Mouse (Mus musculus): Measurements from ENCODE around the gene Slc5a5. TPM values are rescaled to one million over a fixed set of nuclear protein-coding genes. Genes with fewer than 3 reads are reported as not detected.

Gene Slc5a5
- polyA plus RNA-seq, 1 experiment, result 1.4 TPM

DNA sequence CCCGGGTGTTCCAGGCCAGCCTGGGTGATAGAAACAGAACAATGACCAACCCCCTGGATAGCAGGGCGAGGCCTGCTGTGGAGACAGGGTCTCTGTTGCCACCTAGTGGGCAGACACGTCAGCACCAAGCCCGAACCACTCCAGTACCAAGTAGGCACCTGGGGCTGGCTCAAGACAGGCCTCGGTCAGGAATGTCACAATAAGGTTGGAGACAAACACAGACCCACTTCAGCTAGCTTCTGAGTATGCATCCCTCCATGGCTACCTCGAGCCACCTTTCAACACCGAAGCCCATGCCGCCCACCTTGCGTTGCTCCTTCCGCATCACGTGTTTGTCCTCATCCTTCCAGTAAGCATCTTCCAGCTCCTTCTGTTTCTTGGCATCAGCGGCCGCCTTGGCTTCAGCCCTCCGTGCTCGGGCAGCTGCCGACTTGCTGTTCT is 22.9 kb downstream of the Slc5a5 start:
- 61% methylated on average over 16 of the region's 16 CpGs for WGBS
- H3K4me1 ChIP-seq (replicated peaks; ENCODE audit: control insufficient read depth, insufficient read depth, low read length), result peaks cover 32% of the 10 kb centered on the region
- H3K36me3 ChIP-seq (ENCODE audit: control insufficient read depth, insufficient read depth, low read length), result no peaks in the 10 kb centered on the region
- peak; percentile 75 for DNase-seq
- TF ChIP-seq POLR2A (IDR thresholded peaks at IDR 0.05; ENCODE audit: control insufficient read depth, extremely low read depth, insufficient read depth, low read length, poor library complexity) (no peak), CTCF (IDR thresholded peaks at IDR 0.05; ENCODE audit: borderline replicate concordance, control insufficient read depth, extremely low read depth, insufficient read depth, low read length, poor library complexity) (peak; percentile 87)
- no peak overlapping the region for H3K27ac ChIP-seq (ENCODE audit: control insufficient read depth, insufficient read depth, low read length)
- peaks cover 4% of the 10 kb centered on the region; the same call in 1 of the 2 replicates for H3K27me3 ChIP-seq (ENCODE audit: control insufficient read depth, insufficient read depth, low read length)
- H3K4me3 ChIP-seq (ENCODE audit: control insufficient read depth, insufficient read depth, low read length), result no peak overlapping the region

GRCm38 (mm10) chr8:70869199-70869571 is 23.4 kb downstream of the Slc5a5 start:
- 46% methylated on average over 5 of the region's 5 CpGs for WGBS
- Histone ChIP-seq H3K27me3 (ENCODE audit: control insufficient read depth, insufficient read depth, low read length) (peaks cover 8% of the 10 kb centered on the region), H3K36me3 (ENCODE audit: control insufficient read depth, insufficient read depth, low read length) (no peaks in the 10 kb centered on the region), H3K27ac (ENCODE audit: control insufficient read depth, insufficient read depth, low read length) (no peak overlapping the region), H3K4me1 (replicated peaks; ENCODE audit: control insufficient read depth, insufficient read depth, low read length) (peaks cover 36% of the 10 kb centered on the region), H3K4me3 (ENCODE audit: control insufficient read depth, insufficient read depth, low read length) (no peak overlapping the region)
- no peak for DNase-seq
- TF ChIP-seq POLR2A (IDR thresholded peaks at IDR 0.05; ENCODE audit: control insufficient read depth, extremely low read depth, insufficient read depth, low read length, poor library complexity), result no peak
- no peak for TF ChIP-seq CTCF (IDR thresholded peaks at IDR 0.05; ENCODE audit: borderline replicate concordance, control insufficient read depth, extremely low read depth, insufficient read depth, low read length, poor library complexity)

GRCm38 (mm10) chr8:70868559-70869198 is 23.9 kb downstream of the Slc5a5 start:
- 24% methylated on average over 40 of the region's 40 CpGs for WGBS
- H3K4me1 ChIP-seq (replicated peaks; ENCODE audit: control insufficient read depth, insufficient read depth, low read length), result peaks cover 41% of the 10 kb centered on the region
- H3K36me3 ChIP-seq (ENCODE audit: control insufficient read depth, insufficient read depth, low read length), result no peaks in the 10 kb centered on the region
- no peak overlapping the region for H3K27ac ChIP-seq (ENCODE audit: control insufficient read depth, insufficient read depth, low read length)
- peaks cover 12% of the 10 kb centered on the region for H3K27me3 ChIP-seq (ENCODE audit: control insufficient read depth, insufficient read depth, low read length)
- TF ChIP-seq POLR2A (IDR thresholded peaks at IDR 0.05; ENCODE audit: control insufficient read depth, extremely low read depth, insufficient read depth, low read length, poor library complexity) (no peak), CTCF (IDR thresholded peaks at IDR 0.05; ENCODE audit: borderline replicate concordance, control insufficient read depth, extremely low read depth, insufficient read depth, low read length, poor library complexity) (no peak)
- no peak overlapping the region for H3K4me3 ChIP-seq (ENCODE audit: control insufficient read depth, insufficient read depth, low read length)
- DNase-seq, result peak; percentile 73

DNA sequence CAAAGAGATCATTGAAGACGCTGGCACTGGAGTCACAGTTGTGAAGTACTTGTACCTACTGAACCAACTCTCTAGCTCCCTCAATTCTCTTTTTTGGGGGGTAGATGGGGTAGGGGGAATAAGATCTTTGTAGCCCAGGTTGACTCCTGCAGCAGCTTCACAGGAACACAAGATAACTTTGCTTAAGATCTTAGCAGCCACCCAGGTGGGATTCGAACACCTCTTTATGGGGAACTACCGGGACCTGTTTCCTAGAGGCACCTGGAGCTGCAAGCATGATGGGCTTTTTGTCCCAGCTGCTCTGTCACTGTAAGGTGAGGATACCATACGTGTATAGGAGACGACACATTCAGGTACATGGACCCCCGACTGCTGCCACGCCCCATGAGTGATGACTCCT is 26.0 kb downstream of the Slc5a5 start:
- no peak for DNase-seq
- Histone ChIP-seq H3K4me3 (ENCODE audit: control insufficient read depth, insufficient read depth, low read length) (no peak overlapping the region), H3K27me3 (ENCODE audit: control insufficient read depth, insufficient read depth, low read length) (peaks cover 26% of the 10 kb centered on the region), H3K27ac (ENCODE audit: control insufficient read depth, insufficient read depth, low read length) (no peak overlapping the region), H3K4me1 (replicated peaks; ENCODE audit: control insufficient read depth, insufficient read depth, low read length) (peaks cover 44% of the 10 kb centered on the region), H3K36me3 (ENCODE audit: control insufficient read depth, insufficient read depth, low read length) (no peaks in the 10 kb centered on the region)
- 89% methylated on average over 7 of the region's 7 CpGs for WGBS
- TF ChIP-seq CTCF (IDR thresholded peaks at IDR 0.05; ENCODE audit: borderline replicate concordance, control insufficient read depth, extremely low read depth, insufficient read depth, low read length, poor library complexity), result no peak
- TF ChIP-seq POLR2A (IDR thresholded peaks at IDR 0.05; ENCODE audit: control insufficient read depth, extremely low read depth, insufficient read depth, low read length, poor library complexity), result no peak

GRCm38 (mm10) chr8:70866001-70866520 is 26.5 kb downstream of the Slc5a5 start:
- Histone ChIP-seq H3K27ac (ENCODE audit: control insufficient read depth, insufficient read depth, low read length) (no peak overlapping the region), H3K4me1 (replicated peaks; ENCODE audit: control insufficient read depth, insufficient read depth, low read length) (peaks cover 44% of the 10 kb centered on the region), H3K36me3 (ENCODE audit: control insufficient read depth, insufficient read depth, low read length) (no peaks in the 10 kb centered on the region), H3K27me3 (ENCODE audit: control insufficient read depth, insufficient read depth, low read length) (peaks cover 26% of the 10 kb centered on the region), H3K4me3 (ENCODE audit: control insufficient read depth, insufficient read depth, low read length) (peak overlapping the region; percentile 14)
- TF ChIP-seq POLR2A (IDR thresholded peaks at IDR 0.05; ENCODE audit: control insufficient read depth, extremely low read depth, insufficient read depth, low read length, poor library complexity) (no peak), CTCF (IDR thresholded peaks at IDR 0.05; ENCODE audit: borderline replicate concordance, control insufficient read depth, extremely low read depth, insufficient read depth, low read length, poor library complexity) (no peak)
- no peak for DNase-seq
- 15% methylated on average over 12 of the region's 12 CpGs for WGBS

- TF ChIP-seq POLR2A (IDR thresholded peaks at IDR 0.05; ENCODE audit: control insufficient read depth, extremely low read depth, insufficient read depth, low read length, poor library complexity) (peak; percentile 30; the same call in 1 of the 2 replicates), CTCF (IDR thresholded peaks at IDR 0.05; ENCODE audit: borderline replicate concordance, control insufficient read depth, extremely low read depth, insufficient read depth, low read length, poor library complexity) (no peak)
- peak; percentile 100 for DNase-seq
- H3K27ac ChIP-seq (ENCODE audit: control insufficient read depth, insufficient read depth, low read length), result no peak overlapping the region
- peaks cover 26% of the 10 kb centered on the region for H3K27me3 ChIP-seq (ENCODE audit: control insufficient read depth, insufficient read depth, low read length)
- H3K36me3 ChIP-seq (ENCODE audit: control insufficient read depth, insufficient read depth, low read length), result no peaks in the 10 kb centered on the region
- H3K4me3 ChIP-seq (ENCODE audit: control insufficient read depth, insufficient read depth, low read length), result peak overlapping the region; percentile 59
- WGBS, result under 1% methylated on average over 46 of the region's 46 CpGs
- peaks cover 44% of the 10 kb centered on the region for H3K4me1 ChIP-seq (replicated peaks; ENCODE audit: control insufficient read depth, insufficient read depth, low read length)
Observed at GRCm38 (mm10) chr8:70865350-70866000, 27.1 kb downstream of the Slc5a5 start.

All from thymus, adult 2 months (tissue).